Mouse (Mus musculus): Measurements from ENCODE around the gene Ank3. TPM values are rescaled to one million over a fixed set of nuclear protein-coding genes. Genes with fewer than 3 reads are reported as not detected.

Ank3 gene
- polyA plus RNA-seq, 1 experiment from 2014 or later = 30.6 TPM

- Histone ChIP-seq H3K9ac (no peak overlapping the region), H3K27ac (no peak overlapping the region), H3K4me1 (replicated peaks) (peaks cover 14% of the 10 kb centered on the region), H3K4me2 (no peak overlapping the region), H3K27me3 (no peaks in the 10 kb centered on the region), H3K36me3 (peaks cover 3% of the 10 kb centered on the region; the same call in 1 of the 2 replicates), H3K9me3 (replicated peaks) (no peaks in the 10 kb centered on the region), H3K4me3 (no peak overlapping the region)
- no peak for ATAC-seq (replicated peaks; ENCODE audit: insufficient number of reproducible peaks, insufficient read depth, low FRiP score, low read depth)
- WGBS = 66% methylated on average over 7 of the region's 7 CpGs
Measured at GRCm38 (mm10) chr10:69939966-69940365, 541.4 kb downstream of the Ank3 start.

GRCm38 (mm10) chr10:69941001-69941400 lies 542.4 kb downstream of the Ank3 start:
- Histone ChIP-seq H3K4me1 (replicated peaks) (peaks cover 18% of the 10 kb centered on the region), H3K36me3 (peaks cover 3% of the 10 kb centered on the region; the same call in 1 of the 2 replicates), H3K27me3 (no peaks in the 10 kb centered on the region), H3K4me3 (no peak overlapping the region), H3K9me3 (replicated peaks) (no peaks in the 10 kb centered on the region), H3K9ac (no peak overlapping the region), H3K4me2 (no peak overlapping the region), H3K27ac (no peak overlapping the region)
- ATAC-seq (replicated peaks; ENCODE audit: insufficient number of reproducible peaks, insufficient read depth, low FRiP score, low read depth) = no peak
- 92% methylated on average over 7 of the region's 7 CpGs for whole genome bisulfite sequencing

DNA sequence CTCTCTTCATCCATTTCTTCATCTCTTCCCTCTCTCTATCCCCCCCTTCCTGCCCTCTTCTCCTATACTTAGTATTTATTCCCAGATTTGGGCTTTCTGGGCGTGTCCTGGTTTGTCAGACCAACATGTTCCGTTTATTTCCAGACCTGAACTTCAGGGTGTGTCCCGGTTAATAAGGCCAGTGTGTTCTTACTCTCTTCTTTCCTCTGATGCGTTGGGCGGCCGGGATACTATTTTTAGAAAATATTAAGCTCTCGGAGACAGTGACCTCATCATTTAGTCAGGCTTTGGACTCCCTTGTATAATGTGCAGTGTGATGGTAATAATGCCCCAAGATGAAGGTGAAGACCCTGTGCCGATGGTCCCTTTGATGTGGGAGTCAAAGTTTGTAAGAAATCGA lies 546.3 kb downstream of the Ank3 start:
- Histone ChIP-seq H3K9ac (no peak overlapping the region), H3K4me3 (no peak overlapping the region), H3K4me1 (replicated peaks) (peaks cover 18% of the 10 kb centered on the region), H3K27ac (peak overlapping the region; percentile 37), H3K4me2 (peak overlapping the region; percentile 13; the same call in 1 of the 2 replicates), H3K9me3 (replicated peaks) (no peaks in the 10 kb centered on the region), H3K27me3 (no peaks in the 10 kb centered on the region), H3K36me3 (no peaks in the 10 kb centered on the region; the same call in 1 of the 2 replicates)
- peak; percentile 52; the same call in 1 of the 2 replicates for ATAC-seq (replicated peaks; ENCODE audit: insufficient number of reproducible peaks, insufficient read depth, low FRiP score, low read depth)
- WGBS = 37% methylated on average over 9 of the region's 9 CpGs

DNA sequence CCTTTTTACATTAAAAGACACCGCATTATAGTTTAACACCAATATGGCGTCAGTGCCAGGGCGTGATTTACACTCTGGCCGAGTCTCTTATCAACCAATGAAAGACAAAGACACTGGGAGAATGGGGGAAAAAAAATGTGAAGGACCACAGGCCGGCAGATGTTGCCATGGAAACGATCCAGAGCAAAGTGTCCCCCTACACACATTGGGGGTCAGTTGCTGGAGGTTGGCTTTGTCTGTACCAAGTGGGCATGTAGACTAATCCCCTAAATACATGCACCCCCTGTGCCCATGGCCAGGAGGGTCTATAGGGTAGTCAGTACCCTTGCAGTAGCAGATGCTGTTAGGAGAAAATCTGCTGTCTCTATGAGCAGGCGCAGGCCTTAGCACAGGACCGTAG lies 547.3 kb downstream of the Ank3 start:
- H3K4me2 ChIP-seq = no peak overlapping the region
- ATAC-seq (replicated peaks; ENCODE audit: insufficient number of reproducible peaks, insufficient read depth, low FRiP score, low read depth) = no peak
- peaks cover 18% of the 10 kb centered on the region for H3K4me1 ChIP-seq (replicated peaks)
- no peak overlapping the region for H3K4me3 ChIP-seq
- H3K9ac ChIP-seq = no peak overlapping the region
- no peak overlapping the region for H3K27ac ChIP-seq
- WGBS = 78% methylated on average over 8 of the region's 8 CpGs
- H3K9me3 ChIP-seq (replicated peaks) = no peaks in the 10 kb centered on the region
- H3K27me3 ChIP-seq = no peaks in the 10 kb centered on the region
- no peaks in the 10 kb centered on the region for H3K36me3 ChIP-seq

GRCm38 (mm10) chr10:69946271-69946670 lies 547.7 kb downstream of the Ank3 start:
- no peaks in the 10 kb centered on the region for H3K27me3 ChIP-seq
- no peak for ATAC-seq (replicated peaks; ENCODE audit: insufficient number of reproducible peaks, insufficient read depth, low FRiP score, low read depth)
- H3K4me2 ChIP-seq = no peak overlapping the region
- H3K4me1 ChIP-seq (replicated peaks) = peaks cover 18% of the 10 kb centered on the region
- no peak overlapping the region for H3K9ac ChIP-seq
- no peaks in the 10 kb centered on the region for H3K36me3 ChIP-seq
- no peak overlapping the region for H3K4me3 ChIP-seq
- no peak overlapping the region for H3K27ac ChIP-seq
- no peaks in the 10 kb centered on the region for H3K9me3 ChIP-seq (replicated peaks)
- WGBS = 81% methylated on average over 8 of the region's 8 CpGs

GRCm38 (mm10) chr10:69947093-69947492 lies 548.5 kb downstream of the Ank3 start:
- Histone ChIP-seq H3K9ac (no peak overlapping the region), H3K4me3 (no peak overlapping the region), H3K27me3 (no peaks in the 10 kb centered on the region), H3K9me3 (replicated peaks) (no peaks in the 10 kb centered on the region), H3K36me3 (no peaks in the 10 kb centered on the region), H3K4me1 (replicated peaks) (peaks cover 18% of the 10 kb centered on the region), H3K4me2 (no peak overlapping the region), H3K27ac (no peak overlapping the region)
- no peak for ATAC-seq (replicated peaks; ENCODE audit: insufficient number of reproducible peaks, insufficient read depth, low FRiP score, low read depth)
- WGBS = 85% methylated on average over 6 of the region's 6 CpGs

- Histone ChIP-seq H3K9ac (no peak overlapping the region), H3K9me3 (replicated peaks) (no peaks in the 10 kb centered on the region), H3K27ac (no peak overlapping the region), H3K27me3 (no peaks in the 10 kb centered on the region), H3K4me1 (replicated peaks) (peaks cover under 1% of the 10 kb centered on the region), H3K4me3 (no peak overlapping the region), H3K4me2 (no peak overlapping the region), H3K36me3 (0 out of 2 replicates have a peak, but pooled peaks cover 3% of the 10 kb centered on the region)
- 86% methylated on average over 11 of the region's 11 CpGs for WGBS
- ATAC-seq (replicated peaks; ENCODE audit: insufficient number of reproducible peaks, insufficient read depth, low FRiP score, low read depth) = no peak
Measured at GRCm38 (mm10) chr10:69950236-69950918, 551.8 kb downstream of the Ank3 start.

DNA sequence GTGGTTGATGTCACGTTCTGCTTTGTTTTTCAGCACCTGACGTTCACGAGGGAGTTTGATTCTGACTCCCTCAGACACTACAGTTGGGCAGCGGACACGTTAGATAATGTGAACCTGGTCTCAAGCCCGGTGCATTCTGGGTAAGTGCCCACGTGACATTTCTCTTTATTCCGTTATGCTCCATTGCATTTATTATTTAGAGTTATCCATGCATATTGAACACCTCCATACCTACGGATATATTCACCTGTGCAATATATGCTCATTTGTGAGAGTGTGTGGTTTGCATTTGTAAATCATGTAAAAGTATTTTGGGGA lies 552.3 kb downstream of the Ank3 start:
- Histone ChIP-seq H3K4me2 (no peak overlapping the region), H3K9ac (no peak overlapping the region), H3K36me3 (peaks cover 4% of the 10 kb centered on the region; the same call in 1 of the 2 replicates), H3K9me3 (replicated peaks) (no peaks in the 10 kb centered on the region), H3K4me1 (replicated peaks) (no peaks in the 10 kb centered on the region), H3K27ac (no peak overlapping the region), H3K4me3 (no peak overlapping the region), H3K27me3 (no peaks in the 10 kb centered on the region)
- ATAC-seq (replicated peaks; ENCODE audit: insufficient number of reproducible peaks, insufficient read depth, low FRiP score, low read depth) = no peak
- WGBS = 88% methylated on average over 9 of the region's 9 CpGs

DNA sequence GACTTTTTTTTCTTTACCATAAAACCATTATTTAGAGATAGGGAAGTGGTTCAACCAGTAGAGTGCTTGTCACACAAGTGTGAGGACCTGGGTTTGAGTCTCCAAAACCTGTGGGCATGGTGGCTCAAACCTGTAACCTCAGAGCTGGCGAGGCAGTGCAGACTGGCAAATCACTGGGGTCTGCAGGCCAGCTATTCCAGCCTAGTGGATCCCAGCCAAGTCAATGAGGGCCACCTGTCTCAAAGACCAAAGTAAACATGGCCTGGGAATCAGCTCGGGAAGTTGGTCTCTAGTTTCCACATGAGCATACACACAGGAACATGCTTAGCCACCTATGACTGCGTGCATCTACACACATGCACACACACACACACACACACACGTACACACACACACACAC lies 552.9 kb downstream of the Ank3 start:
- Histone ChIP-seq H3K4me2 (no peak overlapping the region), H3K27me3 (no peaks in the 10 kb centered on the region), H3K9me3 (replicated peaks) (no peaks in the 10 kb centered on the region), H3K4me3 (no peak overlapping the region), H3K36me3 (peaks cover 8% of the 10 kb centered on the region; the same call in 1 of the 2 replicates), H3K27ac (no peak overlapping the region), H3K4me1 (replicated peaks) (no peaks in the 10 kb centered on the region), H3K9ac (no peak overlapping the region)
- WGBS = 70% methylated on average over 4 of the region's 4 CpGs
- no peak for ATAC-seq (replicated peaks; ENCODE audit: insufficient number of reproducible peaks, insufficient read depth, low FRiP score, low read depth)

GRCm38 (mm10) chr10:69952316-69952715 lies 553.7 kb downstream of the Ank3 start:
- ATAC-seq (replicated peaks; ENCODE audit: insufficient number of reproducible peaks, insufficient read depth, low FRiP score, low read depth) = no peak
- Histone ChIP-seq H3K36me3 (peaks cover 8% of the 10 kb centered on the region; the same call in 1 of the 2 replicates), H3K9me3 (replicated peaks) (no peaks in the 10 kb centered on the region), H3K27ac (no peak overlapping the region), H3K9ac (no peak overlapping the region), H3K27me3 (no peaks in the 10 kb centered on the region), H3K4me3 (no peak overlapping the region), H3K4me2 (no peak overlapping the region), H3K4me1 (replicated peaks) (no peaks in the 10 kb centered on the region)
- WGBS = 55% methylated on average over 1 of the region's 1 CpGs

DNA sequence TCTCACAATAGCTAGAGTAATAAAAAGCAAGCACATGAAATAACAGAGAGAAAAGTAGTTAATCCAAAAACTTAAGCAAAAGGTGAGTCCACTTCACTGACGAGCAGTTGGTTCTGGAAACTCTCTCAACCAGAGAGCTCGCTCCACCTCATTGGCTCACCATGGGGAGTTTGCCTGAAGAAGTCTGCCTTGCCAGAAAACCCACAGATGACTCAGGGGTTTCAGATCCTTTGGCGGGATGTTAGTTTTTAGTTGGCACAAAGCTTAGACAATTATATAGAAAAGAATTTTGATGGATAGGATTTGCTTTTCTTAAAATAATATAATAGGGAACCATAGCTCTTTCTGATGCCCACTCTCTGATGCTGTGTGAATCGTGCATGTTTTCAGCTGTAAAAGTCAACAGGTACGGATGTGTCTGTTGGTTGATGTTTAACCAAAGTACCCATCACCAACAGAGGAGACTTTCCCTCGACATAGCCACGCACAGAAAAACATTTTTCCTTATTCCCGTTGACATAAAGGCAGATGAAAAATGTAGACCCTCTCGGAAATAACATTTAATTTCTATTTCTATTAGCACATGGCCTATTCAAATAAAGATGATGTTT lies 556.2 kb downstream of the Ank3 start:
- H3K27me3 ChIP-seq = no peaks in the 10 kb centered on the region
- H3K4me3 ChIP-seq = no peak overlapping the region
- 87% methylated on average over 9 of the region's 9 CpGs for WGBS
- H3K9me3 ChIP-seq (replicated peaks) = no peaks in the 10 kb centered on the region
- H3K4me1 ChIP-seq (replicated peaks) = no peaks in the 10 kb centered on the region
- no peak overlapping the region for H3K9ac ChIP-seq
- H3K27ac ChIP-seq = no peak overlapping the region
- no peak overlapping the region for H3K4me2 ChIP-seq
- H3K36me3 ChIP-seq = peaks cover 19% of the 10 kb centered on the region; the same call in 1 of the 2 replicates
- no peak for ATAC-seq (replicated peaks; ENCODE audit: insufficient number of reproducible peaks, insufficient read depth, low FRiP score, low read depth)

DNA sequence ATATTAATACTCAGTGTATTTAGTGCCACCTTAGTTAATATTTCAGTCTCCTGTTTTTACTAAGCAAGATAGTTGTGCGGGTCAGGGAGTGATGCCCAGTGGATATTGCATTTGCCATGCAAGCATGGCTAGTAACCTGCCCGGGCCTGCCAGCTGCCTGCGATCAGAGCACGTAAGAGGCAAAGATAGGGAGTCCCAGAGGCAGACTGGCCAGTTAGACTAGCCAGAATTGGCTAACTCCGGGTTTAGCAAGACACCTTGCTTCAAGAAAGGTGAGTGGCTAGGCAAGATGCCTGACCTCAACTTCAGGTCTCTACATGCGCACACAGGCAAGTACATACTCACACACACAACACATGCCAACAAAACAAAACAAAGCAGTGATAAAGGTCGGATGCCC lies 563.7 kb downstream of the Ank3 start:
- WGBS = 85% methylated on average over 7 of the region's 7 CpGs
- ATAC-seq (replicated peaks; ENCODE audit: insufficient number of reproducible peaks, insufficient read depth, low FRiP score, low read depth) = no peak
- H3K27me3 ChIP-seq = no peaks in the 10 kb centered on the region
- peaks cover 3% of the 10 kb centered on the region; the same call in 1 of the 2 replicates for H3K4me1 ChIP-seq (replicated peaks)
- no peak overlapping the region for H3K4me2 ChIP-seq
- peaks cover 12% of the 10 kb centered on the region; the same call in 1 of the 2 replicates for H3K36me3 ChIP-seq
- no peak overlapping the region for H3K27ac ChIP-seq
- H3K9ac ChIP-seq = no peak overlapping the region
- H3K9me3 ChIP-seq (replicated peaks) = no peaks in the 10 kb centered on the region
- no peak overlapping the region for H3K4me3 ChIP-seq

All from heart, embryonic 15.5 days (tissue).